ENCODE assay signal across 18 mouse cellular contexts in genomic region chr2:3752893-3753292, GRCm38 (mm10).
DNase-seq lines count a peak whose midpoint lies in the region; ATAC-seq and TF ChIP-seq lines count a peak whose summit lies in the region.
"Had no signal": no experiment of that assay in that cellular context is flagged by ENCODE, and none has a peak within 500 bp of the region (broad histone marks: within the 10 kb centered on the region; RNA-seq: fewer than 3 reads in every experiment).

No protein-coding gene starts in this region.

- H3K4me3 ChIP-seq in heart, embryonic 14.5 days (ENCODE audit: control insufficient read depth in 1 of 2, insufficient read depth in 1 of 2, low read depth in 1 of 2, low read length in 2 of 2) = no peak overlapping the region
- H3K4me3 ChIP-seq in heart, embryonic 11.5 days (ENCODE audit: low read depth, low read length) = no peak overlapping the region
- no peak overlapping the region for H3K4me3 ChIP-seq in liver, postnatal 0 days (ENCODE audit: low read depth, low read length)
- no peak overlapping the region for H3K4me3 ChIP-seq in liver, embryonic 12.5 days
- H3K4me3 ChIP-seq: heart, embryonic 12.5 days; midbrain, embryonic 13.5 days had no signal

- H3K27ac ChIP-seq in heart, embryonic 14.5 days (replicated peaks in 1 of 2; ENCODE audit: control insufficient read depth in 1 of 2, insufficient read depth in 1 of 2, low read depth in 2 of 2, low read length in 2 of 2) = no peak overlapping the region
- no peak overlapping the region for H3K27ac ChIP-seq in heart, embryonic 11.5 days (ENCODE audit: low read depth, low read length)
- H3K27ac ChIP-seq in liver, postnatal 0 days (ENCODE audit: low read depth) = 0 out of 2 replicates have a peak overlapping the region, but pooled peaks have one; percentile 18
- H3K27ac ChIP-seq in liver, embryonic 12.5 days = no peak overlapping the region

- DNase-seq in liver, postnatal 0 days = no peak
- DNase-seq in naive thymus-derived CD4-positive, alpha-beta T cell, adult 2 months (ENCODE audit: low read depth) = peak; percentile 46
- DNase-seq in urinary bladder, postnatal 36 days (ENCODE audit: low spot score in 2 of 2) = no peak
- no peak for DNase-seq in gastrocnemius, postnatal 36 days
- DNase-seq: cerebellum, adult 18-20 months; cerebellum, postnatal 36 days; gastrocnemius, postnatal 10 days; heart, postnatal 4 days; layer of hippocampus, adult 9-11 months; lung, embryonic 14.5 days; lung, postnatal 4 days; right cerebral cortex, adult 18-20 months had no signal

- intact Hi-C loops in gastrocnemius, postnatal 36 days (cut with DNase I) = no loop called here

- H3K9me3 ChIP-seq in heart, embryonic 14.5 days (ENCODE audit: control insufficient read depth, low read length) = no peaks in the 10 kb centered on the region
- no peaks in the 10 kb centered on the region for H3K9me3 ChIP-seq in heart, embryonic 11.5 days (replicated peaks; ENCODE audit: control insufficient read depth, low read length)
- no peaks in the 10 kb centered on the region for H3K9me3 ChIP-seq in liver, postnatal 0 days (ENCODE audit: low read length)
- H3K9me3 ChIP-seq in liver, embryonic 12.5 days (replicated peaks) = no peaks in the 10 kb centered on the region
- H3K9me3 ChIP-seq: heart, embryonic 12.5 days; midbrain, embryonic 13.5 days had no signal

- no peak for TF ChIP-seq CTCF in liver, postnatal 0 days (IDR thresholded peaks at IDR 0.05; ENCODE audit: low read depth)

- H3K4me2 ChIP-seq in heart, embryonic 14.5 days (ENCODE audit: low read length) = no peak overlapping the region
- H3K4me2 ChIP-seq in heart, embryonic 11.5 days = no peak overlapping the region
- H3K4me2 ChIP-seq in liver, postnatal 0 days (ENCODE audit: low read depth, low read length) = peak overlapping the region; percentile 38; the same call in 1 of the 2 replicates
- H3K4me2 ChIP-seq in liver, embryonic 12.5 days = no peak overlapping the region
- H3K4me2 ChIP-seq: heart, embryonic 12.5 days; lung, embryonic 14.5 days; midbrain, embryonic 13.5 days had no signal

- ATAC-seq in heart, embryonic 14.5 days (ENCODE audit: insufficient number of reproducible peaks, insufficient read depth, low FRiP score, low read depth) = 0 out of 2 replicates have a peak, but pooled peaks have one; percentile 17
- ATAC-seq in heart, embryonic 11.5 days (replicated peaks; ENCODE audit: insufficient number of reproducible peaks, low FRiP score, low TSS enrichment) = no peak
- no peak for ATAC-seq in liver, postnatal 0 days
- ATAC-seq in liver, embryonic 12.5 days = no peak
- ATAC-seq in common myeloid progenitor, adult 5-6 weeks (replicated peaks; ENCODE audit: low read depth, poor library complexity, severe bottlenecking) = peak; percentile 3; the same call in 1 of the 2 replicates
- ATAC-seq: midbrain, embryonic 13.5 days had no signal

- peaks cover 18 to 26% of the 10 kb centered on the region in 2 experiments for H3K4me1 ChIP-seq in heart, embryonic 14.5 days (ENCODE audit: control insufficient read depth in 2 of 2, insufficient read depth in 2 of 2, low read length in 2 of 2)
- H3K4me1 ChIP-seq in heart, embryonic 11.5 days (ENCODE audit: control insufficient read depth, insufficient read depth, low read length) = peaks cover 14% of the 10 kb centered on the region
- H3K4me1 ChIP-seq in liver, postnatal 0 days (ENCODE audit: insufficient read depth) = peaks cover 24% of the 10 kb centered on the region
- H3K4me1 ChIP-seq in liver, embryonic 12.5 days = peaks cover 32% of the 10 kb centered on the region

- TF ChIP-seq EP300 in liver, postnatal 0 days (IDR thresholded peaks at IDR 0.05; ENCODE audit: low read depth) = no peak

- WGBS in heart, embryonic 14.5 days = 82% methylated on average over 5 of the region's 5 CpGs
- WGBS in heart, embryonic 11.5 days (ENCODE audit: insufficient replicate concordance) = 77% methylated on average over 5 of the region's 5 CpGs
- WGBS in liver, postnatal 0 days (ENCODE audit: insufficient replicate concordance) = 56% methylated on average over 5 of the region's 5 CpGs
- 63% methylated on average over 5 of the region's 5 CpGs for WGBS in liver, embryonic 12.5 days (ENCODE audit: insufficient replicate concordance)

- H3K36me3 ChIP-seq in heart, embryonic 14.5 days (ENCODE audit: control insufficient read depth, insufficient read depth, low read length) = no peaks in the 10 kb centered on the region
- H3K36me3 ChIP-seq in heart, embryonic 11.5 days (ENCODE audit: control insufficient read depth, insufficient read depth, low read length) = no peaks in the 10 kb centered on the region
- 0 out of 2 replicates have a peak, but pooled peaks cover 3% of the 10 kb centered on the region for H3K36me3 ChIP-seq in liver, postnatal 0 days (replicated peaks; ENCODE audit: insufficient read depth, low read length)
- no peaks in the 10 kb centered on the region for H3K36me3 ChIP-seq in liver, embryonic 12.5 days
- H3K36me3 ChIP-seq: heart, embryonic 12.5 days; midbrain, embryonic 13.5 days had no signal

- H3K9ac ChIP-seq in heart, embryonic 14.5 days (ENCODE audit: low read length) = no peak overlapping the region
- no peak overlapping the region for H3K9ac ChIP-seq in heart, embryonic 11.5 days (ENCODE audit: low read depth, low read length)
- no peak overlapping the region for H3K9ac ChIP-seq in liver, postnatal 0 days (replicated peaks)
- no peak overlapping the region for H3K9ac ChIP-seq in liver, embryonic 12.5 days
- H3K9ac ChIP-seq: heart, embryonic 12.5 days; lung, embryonic 14.5 days; midbrain, embryonic 13.5 days had no signal

- H3K27me3 ChIP-seq in heart, embryonic 14.5 days (ENCODE audit: control insufficient read depth, insufficient read depth, low read length) = no peaks in the 10 kb centered on the region
- no peaks in the 10 kb centered on the region for H3K27me3 ChIP-seq in heart, embryonic 11.5 days (ENCODE audit: control insufficient read depth, insufficient read depth, low read length)
- no peaks in the 10 kb centered on the region for H3K27me3 ChIP-seq in liver, postnatal 0 days (ENCODE audit: insufficient read depth, low read length)
- no peaks in the 10 kb centered on the region for H3K27me3 ChIP-seq in liver, embryonic 12.5 days (replicated peaks)
- H3K27me3 ChIP-seq: heart, embryonic 12.5 days; midbrain, embryonic 13.5 days had no signal

Comparison
In these comparisons a context has a peak if more than half of its experiments do, and no peak if none do; other contexts are left out.
1. ATAC-seq: peak in heart, embryonic 14.5 days (single experiment) and common myeloid progenitor, adult 5-6 weeks (single experiment); none in heart, embryonic 11.5 days (single experiment), liver, postnatal 0 days (single experiment) and liver, embryonic 12.5 days (single experiment).